Mouse (Mus musculus): ENCODE results near the gene Sipa1l2. TPM values are rescaled to one million over a fixed set of nuclear protein-coding genes. Genes with fewer than 3 reads are reported as not detected.
A peak's percentile ranks its signal among the peaks of the same experiment; 100 is the strongest.

Sipa1l2 gene
- total RNA-seq (2022), result 10 to 100 TPM; 41.6 to 49.5 (median 44.5) TPM

GRCm38 (mm10) chr8:125569533-125570365 is at the start of gene Sipa1l2:
Sipa1l2 (minus strand) TSS chr8:125569808.
- peak; percentile 95 for DNase-seq (ENCODE audit: low spot score)

- no peak for DNase-seq (ENCODE audit: low spot score)
Observed at GRCm38 (mm10) chr8:125618543-125619335, 49.1 kb upstream of the Sipa1l2 start.

GRCm38 (mm10) chr8:125616935-125617334 is 47.3 kb upstream of the Sipa1l2 start:
- no peak for DNase-seq (ENCODE audit: low spot score)

GRCm38 (mm10) chr8:125616039-125616438 is 46.4 kb upstream of the Sipa1l2 start:
- DNase-seq (ENCODE audit: low spot score), result no peak

- DNase-seq (ENCODE audit: low spot score), result no peak
Observed at GRCm38 (mm10) chr8:125613552-125613951, 43.9 kb upstream of the Sipa1l2 start.

GRCm38 (mm10) chr8:125611799-125612560 is 42.4 kb upstream of the Sipa1l2 start:
- no peak for DNase-seq (ENCODE audit: low spot score)

- DNase-seq (ENCODE audit: low spot score), result no peak
Observed at GRCm38 (mm10) chr8:125611024-125611798, 41.6 kb upstream of the Sipa1l2 start.

GRCm38 (mm10) chr8:125609737-125610136 is 40.1 kb upstream of the Sipa1l2 start:
- no peak for DNase-seq (ENCODE audit: low spot score)

GRCm38 (mm10) chr8:125607714-125608223 is 38.2 kb upstream of the Sipa1l2 start:
- DNase-seq (ENCODE audit: low spot score), result no peak

GRCm38 (mm10) chr8:125606937-125607336 is 37.3 kb upstream of the Sipa1l2 start:
- DNase-seq (ENCODE audit: low spot score), result no peak

GRCm38 (mm10) chr8:125604817-125605512 is 35.4 kb upstream of the Sipa1l2 start:
- DNase-seq (ENCODE audit: low spot score), result no peak

GRCm38 (mm10) chr8:125604213-125604816 is 34.7 kb upstream of the Sipa1l2 start:
- no peak for DNase-seq (ENCODE audit: low spot score)

GRCm38 (mm10) chr8:125603312-125603840 is 33.8 kb upstream of the Sipa1l2 start:
- DNase-seq (ENCODE audit: low spot score), result no peak

GRCm38 (mm10) chr8:125600033-125600686 is 30.6 kb upstream of the Sipa1l2 start:
- no peak for DNase-seq (ENCODE audit: low spot score)

GRCm38 (mm10) chr8:125595571-125596508 is 26.2 kb upstream of the Sipa1l2 start:
- DNase-seq (ENCODE audit: low spot score), result peak; percentile 16

- DNase-seq (ENCODE audit: low spot score), result no peak
Observed at GRCm38 (mm10) chr8:125590363-125590762, 20.8 kb upstream of the Sipa1l2 start.

- no peak for DNase-seq (ENCODE audit: low spot score)
Observed at GRCm38 (mm10) chr8:125586587-125586986, 17.0 kb upstream of the Sipa1l2 start.

- no peak for DNase-seq (ENCODE audit: low spot score)
Observed at GRCm38 (mm10) chr8:125584276-125584675, 14.7 kb upstream of the Sipa1l2 start.
